Mouse (Mus musculus) MEL (cell line): Measurements from ENCODE around the gene Snx3. TPM values are rescaled to one million over a fixed set of nuclear protein-coding genes. Genes with fewer than 3 reads are reported as not detected.
A peak's percentile ranks its signal among the peaks of the same experiment; 100 is the strongest.

Experiments
- DNase-seq: peaks from one replicate; pipeline ENCODE4 v3.0.0; 2011; ENCODE audit warnings: low read depth, low spot score
- H3K27ac ChIP-seq: 2 replicates; pipeline ENCODE4 v1.5.1; 2012; ENCODE audit warnings: low read depth, mild to moderate bottlenecking, control low read depth, low read length, moderate library complexity; ENCODE audit not compliant: control insufficient read depth
- H3K27me3 ChIP-seq, 2 experiments: fragments of 150-350 bp in 1 of 2; sonication (generic) in 1 of 2; 2 replicates each; pipeline ENCODE4 v1.6.1; 2012; ENCODE audit warnings: low read length in 2 of 2, mild to moderate bottlenecking in 2 of 2, improper control_type of control experiment in 1 of 2, moderate library complexity in 1 of 2; ENCODE audit not compliant: insufficient read depth in 2 of 2, control insufficient read depth in 1 of 2
- H3K36me3 ChIP-seq, 2 experiments: 2 replicates each; pipeline ENCODE4 v1.6.1; 2012 to 2014; ENCODE audit warnings: low read length in 2 of 2, improper control_type of control experiment in 1 of 2, inconsistent platforms in 1 of 2, mild to moderate bottlenecking in 1 of 2; ENCODE audit not compliant: insufficient read depth in 2 of 2, control insufficient read depth in 1 of 2
- H3K4me1 ChIP-seq, 2 experiments: fragments of 150-350 bp in 1 of 2; sonication (generic) in 1 of 2; 2 replicates each; pipeline ENCODE4 v1.6.1; 2012; ENCODE audit warnings: low read length in 2 of 2, improper control_type of control experiment in 1 of 2, mild to moderate bottlenecking in 1 of 2; ENCODE audit not compliant: insufficient read depth in 2 of 2, control insufficient read depth in 1 of 2
- H3K4me3 ChIP-seq, 2 experiments: fragments of 150-350 bp in 1 of 2; sonication (generic) in 1 of 2; 2 replicates each; pipeline ENCODE4 v1.5.1; 2012; ENCODE audit warnings: low read depth in 2 of 2, low read length in 2 of 2, mild to moderate bottlenecking in 2 of 2, moderate library complexity in 2 of 2, control low read depth in 1 of 2, improper control_type of control experiment in 1 of 2; ENCODE audit not compliant: control insufficient read depth in 1 of 2, insufficient read depth in 1 of 2
- H3K79me2 ChIP-seq: 2 replicates; pipeline ENCODE4 v1.6.1; 2012; ENCODE audit warnings: mild to moderate bottlenecking, low read length, moderate library complexity; ENCODE audit not compliant: control insufficient read depth, poor library complexity, insufficient read depth
- H3K9ac ChIP-seq: 2 replicates; pipeline ENCODE4 v1.6.1; 2012; ENCODE audit warnings: low read depth, mild to moderate bottlenecking, control low read depth, low read length, moderate library complexity; ENCODE audit not compliant: control insufficient read depth, poor library complexity, severe bottlenecking
- H3K9me3 ChIP-seq: fragments of 150-350 bp; sonication (generic); replicated peaks from 2 replicates; pipeline ENCODE4 v1.6.1; 2012; ENCODE audit warnings: mild to moderate bottlenecking, low read length, improper control_type of control experiment, moderate library complexity; ENCODE audit not compliant: insufficient read depth
- CTCF ChIP-seq, 3 experiments: IDR thresholded peaks in 2 of 3; conservative IDR thresholded peaks in 1 of 3; 2 replicates each; pipeline ENCODE4 v1.5.1; 2011 to 2012; ENCODE audit warnings: low read length in 3 of 3, low read depth in 2 of 3, mild to moderate bottlenecking in 2 of 3, improper control_type of control experiment in 1 of 3, inconsistent platforms in 1 of 3, mixed read lengths in 1 of 3, moderate library complexity in 1 of 3; ENCODE audit not compliant: control insufficient read depth in 1 of 3, insufficient read depth in 1 of 3, poor library complexity in 1 of 3, severe bottlenecking in 1 of 3
- E2F4 ChIP-seq: IDR thresholded peaks from 2 replicates; pipeline ENCODE4 v1.6.1; 2011; ENCODE audit warnings: low read depth, low read length, improper control_type of control experiment, borderline replicate concordance
- ELF1 ChIP-seq: IDR thresholded peaks from 2 replicates; pipeline ENCODE4 v1.6.1; 2014; ENCODE audit warnings: low read depth, mild to moderate bottlenecking, inconsistent platforms, low read length, improper control_type of control experiment, moderate library complexity
- EP300 ChIP-seq, 2 experiments: IDR thresholded peaks; 2 replicates each; pipeline ENCODE4 v1.6.1; 2011; ENCODE audit warnings: improper control_type of control experiment in 2 of 2, low read length in 2 of 2, low read depth in 1 of 2, mild to moderate bottlenecking in 1 of 2
- ETS1 ChIP-seq: IDR thresholded peaks from 2 replicates; pipeline ENCODE4 v1.6.1; 2012; ENCODE audit warnings: low read depth, mild to moderate bottlenecking, inconsistent platforms, low read length, improper control_type of control experiment, moderate library complexity
- GABPA ChIP-seq: IDR thresholded peaks from 2 replicates; pipeline ENCODE4 v1.6.1; 2012; ENCODE audit warnings: low read depth, mild to moderate bottlenecking, inconsistent platforms, low read length, improper control_type of control experiment, moderate library complexity
- GATA1 ChIP-seq: IDR thresholded peaks from 2 replicates; pipeline ENCODE4 v1.6.1; 2011; ENCODE audit warnings: low read depth, low read length, improper control_type of control experiment
- HCFC1 ChIP-seq: IDR thresholded peaks from 2 replicates; pipeline ENCODE4 v1.6.1; 2012; ENCODE audit warnings: low read depth, mild to moderate bottlenecking, inconsistent platforms, low read length, improper control_type of control experiment, moderate library complexity
- MAZ ChIP-seq: IDR thresholded peaks from 2 replicates; pipeline ENCODE4 v1.6.1; 2012; ENCODE audit warnings: low read depth, mild to moderate bottlenecking, inconsistent platforms, low read length, improper control_type of control experiment
- MXI1 ChIP-seq: IDR thresholded peaks from 2 replicates; pipeline ENCODE4 v1.6.1; 2011; ENCODE audit warnings: mild to moderate bottlenecking, low read depth, low read length, improper control_type of control experiment
- NELFE ChIP-seq: IDR thresholded peaks from 2 replicates; pipeline ENCODE4 v1.6.1; 2011; ENCODE audit warnings: low read depth, low read length, improper control_type of control experiment
- NRF1 ChIP-seq: IDR thresholded peaks from 2 replicates; pipeline ENCODE4 v1.6.1; 2014; ENCODE audit warnings: low read depth, mild to moderate bottlenecking, inconsistent platforms, low read length, improper control_type of control experiment, moderate library complexity; ENCODE audit not compliant: poor library complexity, insufficient read depth, severe bottlenecking
- POLR2A ChIP-seq, 2 experiments: IDR thresholded peaks; 2 replicates each; pipeline ENCODE4 v1.6.1; 2011 to 2012; ENCODE audit warnings: low read length in 2 of 2, mild to moderate bottlenecking in 2 of 2, control low read depth in 1 of 2, improper control_type of control experiment in 1 of 2, low read depth in 1 of 2, moderate library complexity in 1 of 2; ENCODE audit not compliant: control insufficient read depth in 1 of 2, insufficient read depth in 1 of 2, poor library complexity in 1 of 2
- POLR2AphosphoS2 ChIP-seq: IDR thresholded peaks from 2 replicates; pipeline ENCODE4 v1.6.1; 2011; ENCODE audit warnings: low read length, improper control_type of control experiment
- POLR2AphosphoS5 ChIP-seq: IDR thresholded peaks from 2 replicates; pipeline ENCODE4 v1.6.1; 2012; ENCODE audit warnings: low read depth, borderline replicate concordance, mild to moderate bottlenecking, inconsistent platforms, low read length, moderate library complexity, mixed read lengths
- SIN3A ChIP-seq: IDR thresholded peaks from 2 replicates; pipeline ENCODE4 v1.6.1; 2012; ENCODE audit warnings: low read length, improper control_type of control experiment, inconsistent platforms
- TAL1 ChIP-seq: IDR thresholded peaks from 2 replicates; pipeline ENCODE4 v1.6.1; 2012; ENCODE audit warnings: mild to moderate bottlenecking, inconsistent platforms, low read length, moderate library complexity, mixed read lengths
- UBTF ChIP-seq: IDR thresholded peaks from 2 replicates; pipeline ENCODE4 v1.6.1; 2012; ENCODE audit warnings: low read depth, mild to moderate bottlenecking, inconsistent platforms, low read length, improper control_type of control experiment, moderate library complexity, borderline replicate concordance; ENCODE audit not compliant: insufficient read depth
- USF2 ChIP-seq, 2 experiments: IDR thresholded peaks; 2 replicates each; pipeline ENCODE4 v1.6.1; 2011 to 2012; ENCODE audit warnings: improper control_type of control experiment in 2 of 2, low read length in 2 of 2, borderline replicate concordance in 1 of 2, inconsistent platforms in 1 of 2, low read depth in 1 of 2, mild to moderate bottlenecking in 1 of 2; ENCODE audit not compliant: insufficient read depth in 1 of 2
- ZKSCAN1 ChIP-seq: IDR thresholded peaks from 2 replicates; pipeline ENCODE4 v1.6.1; 2012; ENCODE audit warnings: low read depth, mild to moderate bottlenecking, inconsistent platforms, low read length, improper control_type of control experiment, moderate library complexity
- ZMIZ1 ChIP-seq: IDR thresholded peaks from 2 replicates; pipeline ENCODE4 v1.6.1; 2012; ENCODE audit warnings: low read depth, mild to moderate bottlenecking, inconsistent platforms, low read length, improper control_type of control experiment, moderate library complexity
- ZNF384 ChIP-seq: IDR thresholded peaks from 2 replicates; pipeline ENCODE4 v1.6.1; 2012; ENCODE audit warnings: low read depth, mild to moderate bottlenecking, inconsistent platforms, low read length, improper control_type of control experiment
- polyA plus RNA-seq, 2 experiments: library from polyadenylated mRNA; stranded (reverse) in 1 of 2; unstranded in 1 of 2; fragments of >175 nt in 1 of 2; fragments of >200 nt in 1 of 2; gene quantifications; 2 replicates each; pipeline versions ENCODE4 v1.2.1 to v1.2.4; 2012; ENCODE audit warnings: low replicate concordance in 2 of 2, low read depth in 1 of 2; ENCODE audit not compliant: insufficient read length in 2 of 2, insufficient read depth in 1 of 2, missing spikeins in 1 of 2
- total RNA-seq: library from RNA; depleted of rRNA; stranded (reverse); fragments of 300-350 nt; gene quantifications from 2 replicates; pipeline ENCODE4 v1.2.3, GENCODE M21; 2012

Gene Snx3
- total and polyA plus RNA-seq, 3 experiments: 107 to 320 TPM; not detected in 1

- TF ChIP-seq HCFC1: no peak
- no peak for TF ChIP-seq ZNF384
- TF ChIP-seq POLR2A (IDR thresholded peaks at IDR 0.05; ENCODE audit: control insufficient read depth in 1 of 2, insufficient read depth in 1 of 2, low read depth in 1 of 2, low read length in 2 of 2, poor library complexity in 1 of 2): no peak
- TF ChIP-seq TAL1: no peak
- TF ChIP-seq MAZ: no peak
- TF ChIP-seq CTCF (IDR thresholded peaks at IDR 0.05 in 2 of 3, conservative IDR thresholded peaks at IDR 0.05 in 1 of 3; ENCODE audit: control insufficient read depth in 1 of 3, insufficient read depth in 1 of 3, low read depth in 2 of 3, low read length in 3 of 3, poor library complexity in 1 of 3, severe bottlenecking in 1 of 3): no peak
- TF ChIP-seq ETS1: no peak
- TF ChIP-seq ZMIZ1: no peak
- no peak for TF ChIP-seq NRF1
- no peak for TF ChIP-seq E2F4
- TF ChIP-seq EP300 (IDR thresholded peaks at IDR 0.05; ENCODE audit: low read depth in 1 of 2, low read length in 2 of 2): no peak
- TF ChIP-seq MXI1: no peak
- H3K27me3 ChIP-seq: peaks cover 0 to 2% of the 10 kb centered on the region in 2 experiments; a peak in 1 of 4 replicates
These were observed 72.8 kb downstream of the Snx3 start for GRCm38 (mm10) chr10:42574639-42575038.

GRCm38 (mm10) chr10:42577525-42578280 lies 75.9 kb downstream of the Snx3 start:
- no peaks in the 10 kb centered on the region for H3K36me3 ChIP-seq
- H3K9ac ChIP-seq: no peak overlapping the region
- H3K27ac ChIP-seq: no peak overlapping the region
- H3K4me3 ChIP-seq: no peak overlapping the region
- H3K79me2 ChIP-seq: no peaks in the 10 kb centered on the region
- H3K4me1 ChIP-seq: no peaks in the 10 kb centered on the region
- H3K27me3 ChIP-seq: no peaks in the 10 kb centered on the region; a peak in 1 of 4 replicates
- H3K9me3 ChIP-seq: no peaks in the 10 kb centered on the region
- TF ChIP-seq ETS1 (no peak), POLR2AphosphoS2 (no peak), NRF1 (no peak), ZKSCAN1 (no peak), GATA1 (no peak), POLR2AphosphoS5 (no peak), NELFE (no peak), USF2 (IDR thresholded peaks at IDR 0.05; ENCODE audit: borderline replicate concordance in 1 of 2, insufficient read depth in 1 of 2, low read depth in 1 of 2, low read length in 2 of 2) (no peak), TAL1 (no peak), UBTF (no peak), SIN3A (no peak), ELF1 (no peak), GABPA (no peak)
- DNase-seq: no peak

More at GRCm38 (mm10) chr10:42574639-42575038, 72.8 kb downstream of the Snx3 start:
- DNase-seq: peak; percentile 12
- Histone ChIP-seq H3K27ac (no peak overlapping the region), H3K4me3 (no peak overlapping the region), H3K9ac (no peak overlapping the region), H3K36me3 (no peaks in the 10 kb centered on the region), H3K9me3 (no peaks in the 10 kb centered on the region), H3K79me2 (no peaks in the 10 kb centered on the region), H3K4me1 (no peaks in the 10 kb centered on the region)
